Mouse (Mus musculus) limb, embryonic 11.5 days (tissue): ENCODE data around the gene Gm38393. TPM values are rescaled to one million over a fixed set of nuclear protein-coding genes. Genes with fewer than 3 reads are reported as not detected.

ENCODE experiments used
- ATAC-seq: fragments of 200-750 bp; cut with Nextera tagmentation; 2 replicates; pipeline ENCODE4 v1.8.0; 2017; ENCODE audit warnings: low read depth; ENCODE audit not compliant: insufficient number of reproducible peaks, low FRiP score, low TSS enrichment
- DNase-seq: peaks from one replicate; pipeline ENCODE4 v3.0.0-alpha.2; 2015; ENCODE audit warnings: low spot score
- H3K27ac ChIP-seq: fragments of 300-500 bp; sonication (generic); replicated peaks from 2 replicates; pipeline ENCODE4 v1.5.1; 2014; ENCODE audit warnings: low read depth, mild to moderate bottlenecking, low read length
- H3K27me3 ChIP-seq: fragments of 300-500 bp; sonication (generic); 2 replicates; pipeline ENCODE4 v1.6.1; 2014; ENCODE audit warnings: mild to moderate bottlenecking, low read length, mixed read lengths; ENCODE audit not compliant: control insufficient read depth, insufficient read depth
- H3K36me3 ChIP-seq: fragments of 300-500 bp; sonication (generic); 2 replicates; pipeline ENCODE4 v1.6.1; 2014; ENCODE audit warnings: mild to moderate bottlenecking, low read length, moderate library complexity, mixed read lengths; ENCODE audit not compliant: control insufficient read depth, insufficient read depth
- H3K4me1 ChIP-seq: fragments of 300-500 bp; sonication (generic); 2 replicates; pipeline ENCODE4 v1.6.1; 2014; ENCODE audit warnings: low read length, mixed read lengths; ENCODE audit not compliant: control insufficient read depth, insufficient read depth
- H3K4me2 ChIP-seq: fragments of 300-500 bp; sonication (generic); 2 replicates; pipeline ENCODE4 v1.6.1; 2014; ENCODE audit warnings: low read depth, mild to moderate bottlenecking, moderate library complexity; ENCODE audit not compliant: severe bottlenecking
- H3K4me3 ChIP-seq: fragments of 300-500 bp; sonication (generic); 2 replicates; pipeline ENCODE4 v1.5.1; 2014; ENCODE audit warnings: low read depth, low read length
- H3K9ac ChIP-seq: fragments of 300-500 bp; sonication (generic); 2 replicates; pipeline ENCODE4 v1.6.1; 2014; ENCODE audit warnings: mild to moderate bottlenecking, low read length
- H3K9me3 ChIP-seq: fragments of 300-500 bp; sonication (generic); 2 replicates; pipeline ENCODE4 v1.6.1; 2016; ENCODE audit warnings: low read length; ENCODE audit not compliant: control insufficient read depth
- WGBS: fragments of 180-500 bp; shearing (Covaris S2); extraction: QIAGEN DNeasy Blood & Tissue Kit; methylation state at CpG from one replicate; pipeline ENCODE4 v1.1.7; 2014; 5-methylcytosine and 5-hydroxymethylcytosine counted together
- polyA plus RNA-seq: library from polyadenylated mRNA; unstranded; fragments of >200 nt; fragmentation: Nextera tagmentation; extraction: Ambion mirVana; gene quantifications from 2 replicates; pipeline ENCODE4 v1.2.1, GENCODE M21; 2014

The Gm38393 gene
- polyA plus RNA-seq, 1 experiment from 2014 or later, result 0.84 TPM

DNA sequence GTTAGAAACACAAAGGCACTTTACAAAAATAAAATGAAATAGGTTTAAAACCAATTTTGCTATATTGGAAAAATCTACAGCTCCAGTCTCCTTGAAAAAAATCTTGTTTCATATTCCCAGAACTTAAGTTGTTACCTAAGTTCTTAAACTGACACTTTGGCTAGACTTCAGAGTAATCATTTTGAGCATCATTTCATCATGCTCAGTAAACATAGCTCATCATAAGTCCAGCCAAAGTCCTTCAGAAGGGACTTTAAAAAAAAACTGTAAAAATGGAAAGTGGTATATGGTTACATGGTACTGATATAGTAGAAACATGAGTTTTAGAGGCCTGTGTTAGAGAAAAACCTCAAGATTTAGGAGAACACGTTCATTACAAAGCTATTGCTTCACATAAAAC lies 26.2 kb downstream of the Gm38393 start:
- ATAC-seq, result no peak
- Histone ChIP-seq H3K4me2 (no peak overlapping the region), H3K27ac (no peak overlapping the region), H3K4me1 (no peaks in the 10 kb centered on the region), H3K9ac (no peak overlapping the region), H3K36me3 (no peaks in the 10 kb centered on the region), H3K27me3 (no peaks in the 10 kb centered on the region), H3K9me3 (no peaks in the 10 kb centered on the region), H3K4me3 (no peak overlapping the region)
- WGBS, result 84% methylated on average over 1 of the region's 1 CpGs
- DNase-seq, result no peak

Other genes starting within 250 kb of the Gm38393 start
- 38.2 and 55.3 TPM in 2 replicates for gene Snurf, start within 50 bp of the Gm38393 start, polyA plus RNA-seq
- 76.4 and 76.5 TPM in 2 replicates for gene Snrpn, start 135.2 kb upstream of the Gm38393 start, polyA plus RNA-seq